Mouse (Mus musculus) C2C12 (cell line): ENCODE data around the gene Vmn1r192. TPM values are rescaled to one million over a fixed set of nuclear protein-coding genes. Genes with fewer than 3 reads are reported as not detected.
"Not testable (repeated sequence)": the region's sequence is repeated elsewhere in the genome, so short reads cannot be mapped to it uniquely, and the experiment has no call there.

Source experiments
- H3K27me3 ChIP-seq: one replicate; pipeline ENCODE4 v1.6.1; 2011; ENCODE audit not compliant: control insufficient read depth, insufficient read depth, insufficient read length
- H3K36me3 ChIP-seq: one replicate; pipeline ENCODE4 v1.6.1; 2011; ENCODE audit not compliant: control insufficient read depth, insufficient read depth
- H3K4me3 ChIP-seq: one replicate; pipeline ENCODE4 v1.5.1; 2011; ENCODE audit warnings: mild to moderate bottlenecking, control low read depth; ENCODE audit not compliant: poor library complexity, insufficient read depth, severe bottlenecking
- H3K79me2 ChIP-seq: one replicate; pipeline ENCODE4 v1.6.1; 2011; ENCODE audit not compliant: control insufficient read depth, insufficient read depth
- H3K79me3 ChIP-seq: one replicate; pipeline ENCODE4 v1.6.1; 2011; ENCODE audit warnings: low read depth, control low read depth
- H3ac ChIP-seq: one replicate; pipeline ENCODE3; 2011; ENCODE audit warnings: low read depth; ENCODE audit not compliant: control insufficient read depth, insufficient read length
- CEBPB ChIP-seq: IDR thresholded peaks from one replicate; pipeline ENCODE4 v1.6.1; 2011; ENCODE audit warnings: low read depth, mild to moderate bottlenecking, control low read depth, moderate library complexity
- CTCF ChIP-seq: IDR thresholded peaks from one replicate; pipeline ENCODE4 v1.5.1; 2011; ENCODE audit not compliant: control insufficient read depth, insufficient read depth, insufficient read length
- FOSL1 ChIP-seq: IDR thresholded peaks from one replicate; pipeline ENCODE4 v1.8.0; 2011; ENCODE audit warnings: mild to moderate bottlenecking, low read length; ENCODE audit not compliant: poor library complexity, insufficient read depth, severe bottlenecking
- MAX ChIP-seq: IDR thresholded peaks from one replicate; pipeline ENCODE4 v1.6.1; 2011; ENCODE audit warnings: mild to moderate bottlenecking, control low read depth
- MYOD1 ChIP-seq: IDR thresholded peaks from one replicate; pipeline ENCODE4 v1.6.1; 2011; ENCODE audit warnings: low read depth; ENCODE audit not compliant: control insufficient read depth, insufficient read length
- MYOG ChIP-seq: IDR thresholded peaks from one replicate; pipeline ENCODE4 v1.6.1; 2011; ENCODE audit not compliant: control insufficient read depth, insufficient read length; ENCODE audit errors: extremely low read depth
- USF1 ChIP-seq: IDR thresholded peaks from one replicate; pipeline ENCODE4 v1.6.1; 2011; ENCODE audit warnings: low read depth, mild to moderate bottlenecking, control low read depth, moderate library complexity
- long read RNA-seq, 2 experiments: library from polyadenylated mRNA; unstranded; transcript quantifications; one replicate each; pipeline ENCODE4 v2.0.0; 2019 to 2020
- polyA plus RNA-seq: library from polyadenylated mRNA; unstranded; fragments of >200 nt; fragmentation: generic; extraction: Trizol; gene quantifications from one replicate; pipeline ENCODE4 v1.2.1, GENCODE M21; 2012; ENCODE audit warnings: missing spikeins

Gene Vmn1r192
- polyA plus RNA-seq: not detected
- long read RNA-seq, experiment 1: 0 reads
- long read RNA-seq, experiment 2: 0 reads

- Histone ChIP-seq H3K36me3 (no peaks in the 10 kb centered on the region), H3K27me3 (no peaks in the 10 kb centered on the region), H3K79me2 (no peaks in the 10 kb centered on the region), H3K79me3 (no peaks in the 10 kb centered on the region), H3ac (no peak within 1 kb of the TSS), H3K4me3 (no peak within 1 kb of the TSS)
- TF ChIP-seq MYOG (no peak), FOSL1 (no peak), CEBPB (no peak), MAX (no peak)
These were observed at the start of gene Vmn1r192 for GRCm38 (mm10) chr13:22191041-22191440. TSS of gene Vmn1r192 (minus strand) at chr13:22191141.

- not testable (repeated sequence) for H3K27me3 ChIP-seq, H3ac ChIP-seq, H3K79me3 ChIP-seq, H3K36me3 ChIP-seq, H3K79me2 ChIP-seq, H3K4me3 ChIP-seq
These were observed 32.1 kb upstream of the Vmn1r192 start, which contains the start of gene Vmn1r193 for GRCm38 (mm10) chr13:22223060-22223459. TSS of gene Vmn1r193 (minus strand) at chr13:22223160.

GRCm38 (mm10) chr13:22192756-22193155 is 1.8 kb upstream of the Vmn1r192 start:
- not testable (repeated sequence) for H3K27me3 ChIP-seq, H3K4me3 ChIP-seq, H3K79me2 ChIP-seq, H3ac ChIP-seq, H3K36me3 ChIP-seq, H3K79me3 ChIP-seq

- Histone ChIP-seq H3K79me3 (no peaks in the 10 kb centered on the region), H3K4me3 (no peak overlapping the region), H3K79me2 (no peaks in the 10 kb centered on the region), H3K36me3 (no peaks in the 10 kb centered on the region), H3K27me3 (no peaks in the 10 kb centered on the region), H3ac (no peak overlapping the region)
- TF ChIP-seq MYOD1 (no peak), FOSL1 (no peak), MAX (no peak), USF1 (no peak), CEBPB (no peak), MYOG (no peak), CTCF (no peak)
These were observed 556 bp downstream of the Vmn1r192 start for GRCm38 (mm10) chr13:22190385-22190784.

- Histone ChIP-seq H3K4me3 (no peak overlapping the region), H3ac (no peak overlapping the region), H3K27me3 (no peaks in the 10 kb centered on the region), H3K36me3 (no peaks in the 10 kb centered on the region), H3K79me2 (no peaks in the 10 kb centered on the region), H3K79me3 (no peaks in the 10 kb centered on the region)
- TF ChIP-seq USF1 (no peak), CEBPB (no peak)
These were observed 1.6 kb downstream of the Vmn1r192 start for GRCm38 (mm10) chr13:22189313-22189712.

- Histone ChIP-seq H3K36me3 (no peaks in the 10 kb centered on the region), H3K27me3 (no peaks in the 10 kb centered on the region), H3K79me2 (no peaks in the 10 kb centered on the region), H3K4me3 (no peak within 1 kb of the TSS), H3ac (no peak within 1 kb of the TSS), H3K79me3 (no peaks in the 10 kb centered on the region)
- TF ChIP-seq FOSL1 (no peak), CTCF (no peak), USF1 (no peak), MAX (no peak), MYOG (no peak), CEBPB (no peak), MYOD1 (no peak)
These were observed 7.1 kb downstream of the Vmn1r192 start, which contains the start of gene Vmn1r191 for GRCm38 (mm10) chr13:22183869-22184268. TSS of gene Vmn1r191 (minus strand) at chr13:22183969.

GRCm38 (mm10) chr13:22168416-22168815 is 22.5 kb downstream of the Vmn1r192 start:
- Histone ChIP-seq H3ac (no peak overlapping the region), H3K79me3 (no peaks in the 10 kb centered on the region), H3K36me3 (no peaks in the 10 kb centered on the region), H3K27me3 (no peaks in the 10 kb centered on the region), H3K4me3 (no peak overlapping the region), H3K79me2 (no peaks in the 10 kb centered on the region)
- TF ChIP-seq CTCF (no peak), CEBPB (no peak), FOSL1 (no peak), MYOD1 (no peak), MYOG (no peak), USF1 (no peak), MAX (no peak)

GRCm38 (mm10) chr13:22136495-22137293 is 54.2 kb downstream of the Vmn1r192 start:
- H3K36me3 ChIP-seq, H3K4me3 ChIP-seq, H3ac ChIP-seq, H3K79me2 ChIP-seq, H3K27me3 ChIP-seq, H3K79me3 ChIP-seq: not testable (repeated sequence)
